Comparison of ENCODE assay signal across 12 mouse cellular contexts in genomic region chr11:118324541-118324940, GRCm38 (mm10). TPM values are rescaled to one million over a fixed set of nuclear protein-coding genes. Genes with fewer than 3 reads are reported as not detected.
DNase-seq lines count a peak whose midpoint lies in the region; ATAC-seq and TF ChIP-seq lines count a peak whose summit lies in the region.
"Had no signal": no experiment of that assay in that cellular context is flagged by ENCODE, and none has a peak within 500 bp of the region (broad histone marks: within the 10 kb centered on the region; RNA-seq: fewer than 3 reads in every experiment).

No protein-coding gene starts in this region.

- H3K4me3 ChIP-seq in midbrain, embryonic 10.5 days, result no peak overlapping the region
- no peak overlapping the region for H3K4me3 ChIP-seq in midbrain, embryonic 13.5 days (replicated peaks)
- no peak overlapping the region for H3K4me3 ChIP-seq in embryonic facial prominence, embryonic 11.5 days (ENCODE audit: low read depth, low read length)
- H3K4me3 ChIP-seq in heart, embryonic 16.5 days (ENCODE audit: low read length), result no peak overlapping the region
- H3K4me3 ChIP-seq in myocyte, result no peak overlapping the region
- no peak overlapping the region for H3K4me3 ChIP-seq in kidney, embryonic 15.5 days (replicated peaks)
- no peak overlapping the region for H3K4me3 ChIP-seq in intestine, embryonic 16.5 days (ENCODE audit: low read length)

- H3ac ChIP-seq in myocyte (ENCODE audit: control insufficient read depth, insufficient read length), result no peak overlapping the region

- no peaks in the 10 kb centered on the region for H3K27me3 ChIP-seq in midbrain, embryonic 10.5 days (ENCODE audit: low read depth, poor library complexity, severe bottlenecking)
- no peaks in the 10 kb centered on the region for H3K27me3 ChIP-seq in midbrain, embryonic 13.5 days
- no peaks in the 10 kb centered on the region for H3K27me3 ChIP-seq in embryonic facial prominence, embryonic 11.5 days (ENCODE audit: control insufficient read depth, insufficient read depth, low read length)
- H3K27me3 ChIP-seq in heart, embryonic 16.5 days (ENCODE audit: control insufficient read depth, insufficient read depth, low read length), result no peaks in the 10 kb centered on the region
- no peaks in the 10 kb centered on the region for H3K27me3 ChIP-seq in myocyte (ENCODE audit: control insufficient read depth, insufficient read depth, insufficient read length)
- no peaks in the 10 kb centered on the region for H3K27me3 ChIP-seq in kidney, embryonic 15.5 days
- no peaks in the 10 kb centered on the region for H3K27me3 ChIP-seq in intestine, embryonic 16.5 days (replicated peaks; ENCODE audit: control insufficient read depth, insufficient read depth, low read length)

- no peak for DNase-seq in midbrain, embryonic 10.5 days (ENCODE audit: low spot score)
- peak; percentile 82 for DNase-seq in embryonic facial prominence, embryonic 11.5 days (ENCODE audit: low spot score)
- no peak for DNase-seq in left cerebral cortex, adult 8-10 months (ENCODE audit: low spot score in 2 of 2)
- DNase-seq: cerebellum, postnatal 14 days; layer of hippocampus, adult 9-11 months had no signal

- peaks cover under 1% of the 10 kb centered on the region; the same call in 1 of the 2 replicates for H3K9me3 ChIP-seq in midbrain, embryonic 10.5 days (replicated peaks)
- H3K9me3 ChIP-seq in midbrain, embryonic 13.5 days, result no peaks in the 10 kb centered on the region
- no peaks in the 10 kb centered on the region for H3K9me3 ChIP-seq in embryonic facial prominence, embryonic 11.5 days (replicated peaks; ENCODE audit: control insufficient read depth, low read length)
- H3K9me3 ChIP-seq in heart, embryonic 16.5 days (replicated peaks; ENCODE audit: control insufficient read depth, low read length), result no peaks in the 10 kb centered on the region
- no peaks in the 10 kb centered on the region for H3K9me3 ChIP-seq in kidney, embryonic 15.5 days (replicated peaks)
- no peaks in the 10 kb centered on the region for H3K9me3 ChIP-seq in intestine, embryonic 16.5 days (ENCODE audit: control insufficient read depth, low read length)

- H3K9ac ChIP-seq in midbrain, embryonic 13.5 days (replicated peaks), result no peak overlapping the region
- H3K9ac ChIP-seq in embryonic facial prominence, embryonic 11.5 days (replicated peaks; ENCODE audit: low read length), result no peak overlapping the region
- no peak overlapping the region for H3K9ac ChIP-seq in heart, embryonic 16.5 days (ENCODE audit: low read length)
- no peak overlapping the region for H3K9ac ChIP-seq in kidney, embryonic 15.5 days
- H3K9ac ChIP-seq in intestine, embryonic 16.5 days (ENCODE audit: low read depth, low read length), result no peak overlapping the region

- peaks cover 18% of the 10 kb centered on the region for H3K36me3 ChIP-seq in midbrain, embryonic 10.5 days
- H3K36me3 ChIP-seq in midbrain, embryonic 13.5 days, result peaks cover 7% of the 10 kb centered on the region
- no peaks in the 10 kb centered on the region for H3K36me3 ChIP-seq in embryonic facial prominence, embryonic 11.5 days (replicated peaks; ENCODE audit: control insufficient read depth, insufficient read depth, low read depth, low read length)
- peaks cover 6% of the 10 kb centered on the region for H3K36me3 ChIP-seq in heart, embryonic 16.5 days (ENCODE audit: control insufficient read depth, insufficient read depth)
- H3K36me3 ChIP-seq in myocyte (ENCODE audit: control insufficient read depth, insufficient read depth), result peaks cover 7% of the 10 kb centered on the region
- peaks cover 11% of the 10 kb centered on the region for H3K36me3 ChIP-seq in kidney, embryonic 15.5 days
- H3K36me3 ChIP-seq in intestine, embryonic 16.5 days (ENCODE audit: control insufficient read depth, insufficient read depth, low read length), result no peaks in the 10 kb centered on the region

- H3K79me2 ChIP-seq in myocyte (ENCODE audit: control insufficient read depth, insufficient read depth), result peaks cover 50% of the 10 kb centered on the region

- TF ChIP-seq POLR2A in myocyte (IDR thresholded peaks at IDR 0.05; ENCODE audit: insufficient read length, low read depth), result no peak

- peaks cover 43% of the 10 kb centered on the region for H3K4me1 ChIP-seq in midbrain, embryonic 10.5 days
- peaks cover 37% of the 10 kb centered on the region for H3K4me1 ChIP-seq in midbrain, embryonic 13.5 days (replicated peaks)
- peaks cover 12% of the 10 kb centered on the region for H3K4me1 ChIP-seq in embryonic facial prominence, embryonic 11.5 days (ENCODE audit: control insufficient read depth, insufficient read depth, low read length)
- peaks cover 11% of the 10 kb centered on the region for H3K4me1 ChIP-seq in heart, embryonic 16.5 days (ENCODE audit: control insufficient read depth, insufficient read depth, low read length)
- H3K4me1 ChIP-seq in kidney, embryonic 15.5 days, result peaks cover 56% of the 10 kb centered on the region
- peaks cover 6% of the 10 kb centered on the region; the same call in 1 of the 2 replicates for H3K4me1 ChIP-seq in intestine, embryonic 16.5 days (ENCODE audit: control insufficient read depth, insufficient read depth, low read length)

- H3K4me2 ChIP-seq in midbrain, embryonic 13.5 days (replicated peaks), result no peak overlapping the region
- H3K4me2 ChIP-seq in embryonic facial prominence, embryonic 11.5 days (ENCODE audit: low read depth, low read length), result no peak overlapping the region
- no peak overlapping the region for H3K4me2 ChIP-seq in heart, embryonic 16.5 days (ENCODE audit: low read depth, low read length)
- H3K4me2 ChIP-seq in myocyte (ENCODE audit: low read depth), result peak overlapping the region; percentile 49
- H3K4me2 ChIP-seq in kidney, embryonic 15.5 days, result no peak overlapping the region
- H3K4me2 ChIP-seq in intestine, embryonic 16.5 days (ENCODE audit: low read depth, low read length), result no peak overlapping the region

- 73% methylated on average over 5 of the region's 5 CpGs for WGBS in midbrain, embryonic 10.5 days
- WGBS in midbrain, embryonic 13.5 days, result 81% methylated on average over 5 of the region's 5 CpGs
- 35% methylated on average over 5 of the region's 5 CpGs for WGBS in embryonic facial prominence, embryonic 11.5 days
- 44% methylated on average over 5 of the region's 5 CpGs for WGBS in heart, embryonic 16.5 days
- WGBS in kidney, embryonic 15.5 days, result 67% methylated on average over 5 of the region's 5 CpGs
- WGBS in intestine, embryonic 16.5 days, result 63% methylated on average over 5 of the region's 5 CpGs

- H3K27ac ChIP-seq in midbrain, embryonic 10.5 days (replicated peaks), result peak overlapping the region; percentile 4
- no peak overlapping the region for H3K27ac ChIP-seq in midbrain, embryonic 13.5 days
- 0 out of 2 replicates have a peak overlapping the region, but pooled peaks have one; percentile 39 for H3K27ac ChIP-seq in embryonic facial prominence, embryonic 11.5 days (replicated peaks; ENCODE audit: low read depth, low read length)
- H3K27ac ChIP-seq in heart, embryonic 16.5 days (ENCODE audit: low read length), result 0 out of 2 replicates have a peak overlapping the region, but pooled peaks have one; percentile 15
- H3K27ac ChIP-seq in kidney, embryonic 15.5 days, result no peak overlapping the region; the same call in 1 of the 2 replicates
- no peak overlapping the region for H3K27ac ChIP-seq in intestine, embryonic 16.5 days (ENCODE audit: low read length)

- no peak for ATAC-seq in midbrain, embryonic 13.5 days
- ATAC-seq in embryonic facial prominence, embryonic 11.5 days (replicated peaks; ENCODE audit: insufficient number of reproducible peaks, low FRiP score, low TSS enrichment, low read depth), result no peak; the same call in 1 of the 2 replicates
- ATAC-seq in heart, embryonic 16.5 days (replicated peaks; ENCODE audit: extremely low read depth, insufficient read depth, low FRiP score), result 0 out of 2 replicates have a peak, but pooled peaks have one; percentile 54
- no peak for ATAC-seq in kidney, embryonic 15.5 days (replicated peaks; ENCODE audit: low FRiP score)
- no peak for ATAC-seq in intestine, embryonic 16.5 days
- ATAC-seq: inflammation-experienced regulatory T-cells, adult 6 months had no signal

RNA-seq across cellular contexts. Expression of gene Cep295nl, which starts 17.8 kb away (rescaled TPM):
- polyA plus RNA-seq in midbrain, embryonic 10.5 days (2016; fragmentation: Nextera tagmentation; extraction: Ambion mirVana), result 0.06 and 0.21 TPM in 2 replicates
- polyA plus RNA-seq in midbrain, embryonic 13.5 days (2015; fragmentation: Nextera tagmentation; extraction: Ambion mirVana), result 0.17 and 0.22 TPM in 2 replicates
- 0.21 and 0.76 TPM in 2 replicates for polyA plus RNA-seq in embryonic facial prominence, embryonic 11.5 days (2014; fragmentation: Nextera tagmentation; extraction: Ambion mirVana)
- 0.28 and 0.36 TPM in 2 replicates for polyA plus RNA-seq in heart, embryonic 16.5 days (2015; fragmentation: Nextera tagmentation; extraction: Ambion mirVana)
- 0.60 TPM for polyA plus RNA-seq in myocyte (2012; fragmentation: generic; extraction: Trizol)
- 1 to 10 TPM in 3 of 4 experiments, under 1 TPM in 1; 0.98 to 3.2 (median 1.5) TPM for total RNA-seq in left cerebral cortex, adult 8-10 months (2022)
- 0.44 and 0.80 TPM in 2 replicates for polyA plus RNA-seq in kidney, embryonic 15.5 days (2015; fragmentation: Nextera tagmentation; extraction: Ambion mirVana)
- polyA plus RNA-seq in intestine, embryonic 16.5 days (2015; fragmentation: Nextera tagmentation; extraction: Ambion mirVana), result 0.20 and 0.24 TPM in 2 replicates
- polyA plus RNA-seq: liver, embryonic 16.5 days had no signal

RNA-seq across cellular contexts. Expression of gene Timp2, which starts 31.0 kb away (rescaled TPM):
- polyA plus RNA-seq in midbrain, embryonic 10.5 days (2016; fragmentation: Nextera tagmentation; extraction: Ambion mirVana), result 29.0 and 32.1 TPM in 2 replicates
- polyA plus RNA-seq in midbrain, embryonic 13.5 days (2015; fragmentation: Nextera tagmentation; extraction: Ambion mirVana), result 37.2 and 42.2 TPM in 2 replicates
- 73.2 and 75.7 TPM in 2 replicates for polyA plus RNA-seq in embryonic facial prominence, embryonic 11.5 days (2014; fragmentation: Nextera tagmentation; extraction: Ambion mirVana)
- polyA plus RNA-seq in heart, embryonic 16.5 days (2015; fragmentation: Nextera tagmentation; extraction: Ambion mirVana), result 70.6 and 74.5 TPM in 2 replicates
- polyA plus RNA-seq in myocyte (2012; fragmentation: generic; extraction: Trizol), result 321 TPM
- 100 to 1,000 TPM; 239 to 259 (median 249) TPM for total RNA-seq in left cerebral cortex, adult 8-10 months (2022)
- polyA plus RNA-seq in kidney, embryonic 15.5 days (2015; fragmentation: Nextera tagmentation; extraction: Ambion mirVana), result 84.4 and 87.7 TPM in 2 replicates
- polyA plus RNA-seq in intestine, embryonic 16.5 days (2015; fragmentation: Nextera tagmentation; extraction: Ambion mirVana), result 30.9 and 45.1 TPM in 2 replicates

RNA-seq across cellular contexts. Expression of gene Usp36, which starts 34.5 kb away (rescaled TPM):
- polyA plus RNA-seq in midbrain, embryonic 10.5 days (2016; fragmentation: Nextera tagmentation; extraction: Ambion mirVana), result 20.4 and 23.6 TPM in 2 replicates
- 16.3 and 16.8 TPM in 2 replicates for polyA plus RNA-seq in midbrain, embryonic 13.5 days (2015; fragmentation: Nextera tagmentation; extraction: Ambion mirVana)
- polyA plus RNA-seq in embryonic facial prominence, embryonic 11.5 days (2014; fragmentation: Nextera tagmentation; extraction: Ambion mirVana), result 8.1 and 10.4 TPM in 2 replicates
- 13.5 and 14.2 TPM in 2 replicates for polyA plus RNA-seq in heart, embryonic 16.5 days (2015; fragmentation: Nextera tagmentation; extraction: Ambion mirVana)
- 19.5 TPM for polyA plus RNA-seq in myocyte (2012; fragmentation: generic; extraction: Trizol)
- 10 to 100 TPM; 29.6 to 33.3 (median 30.1) TPM for total RNA-seq in left cerebral cortex, adult 8-10 months (2022)
- polyA plus RNA-seq in kidney, embryonic 15.5 days (2015; fragmentation: Nextera tagmentation; extraction: Ambion mirVana), result 21.8 and 24.2 TPM in 2 replicates
- polyA plus RNA-seq in intestine, embryonic 16.5 days (2015; fragmentation: Nextera tagmentation; extraction: Ambion mirVana), result 15.9 TPM in 2 replicates

Comparison
In these comparisons a context has a peak if more than half of its experiments do, and no peak if none do; other contexts are left out.
1. H3K27ac ChIP-seq: peak in midbrain, embryonic 10.5 days (single experiment), embryonic facial prominence, embryonic 11.5 days (single experiment) and heart, embryonic 16.5 days (single experiment); none in midbrain, embryonic 13.5 days (single experiment), kidney, embryonic 15.5 days (single experiment) and intestine, embryonic 16.5 days (single experiment).